Mouse (Mus musculus): ENCODE results near the gene Tfap4.

DNA sequence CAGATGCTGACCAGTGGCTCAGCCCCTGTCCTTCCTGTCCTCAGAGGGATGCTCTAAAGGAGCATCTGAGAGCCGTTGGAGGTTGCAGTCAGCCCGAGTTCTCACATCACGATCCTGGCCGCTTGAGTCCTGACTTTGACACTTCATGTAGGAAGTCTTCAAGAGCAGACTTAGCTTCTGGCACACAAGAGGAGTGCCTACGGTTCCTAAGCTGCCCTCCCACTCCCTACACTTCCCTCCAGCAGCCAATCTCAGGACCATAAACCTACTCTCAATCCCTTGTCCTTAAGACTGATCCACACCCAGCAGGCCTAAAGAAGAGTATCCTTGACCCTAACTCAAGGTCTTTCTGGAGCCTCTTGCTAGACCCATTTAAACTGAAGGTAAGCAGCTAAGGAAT is 63.8 kb downstream of the Tfap4 start:
- TF ChIP-seq POLR2A (IDR thresholded peaks at IDR 0.05; ENCODE audit: control insufficient read depth, low read depth, low read length) (no peak), CTCF (IDR thresholded peaks at IDR 0.05; ENCODE audit: control insufficient read depth, insufficient read depth, insufficient replicate concordance, low read depth, low read length) (no peak)
